Mouse (Mus musculus) heart, embryonic 14.5 days (tissue): ENCODE data around the gene Defb47. TPM values are rescaled to one million over a fixed set of nuclear protein-coding genes. Genes with fewer than 3 reads are reported as not detected.

Experiments
- ATAC-seq: fragments of 200-750 bp; cut with Nextera tagmentation; 2 replicates; pipeline ENCODE4 v1.8.0; 2017; ENCODE audit warnings: low read depth, moderate TSS enrichment; ENCODE audit not compliant: insufficient number of reproducible peaks, insufficient read depth, low FRiP score
- H3K27ac ChIP-seq, 2 experiments: fragments of 200-500 bp in 1 of 2; fragments of 300-500 bp in 1 of 2; sonication (generic) in 1 of 2; replicated peaks in 1 of 2; 2 replicates each; pipeline ENCODE4 v1.5.1; 2012 to 2014; ENCODE audit warnings: low read depth in 2 of 2, low read length in 2 of 2, control low read depth in 1 of 2, mild to moderate bottlenecking in 1 of 2, mixed read lengths in 1 of 2; ENCODE audit not compliant: control insufficient read depth in 1 of 2, insufficient read depth in 1 of 2
- H3K27me3 ChIP-seq: fragments of 300-500 bp; sonication (generic); 2 replicates; pipeline ENCODE4 v1.6.1; 2014; ENCODE audit warnings: mild to moderate bottlenecking, low read length, control low read depth; ENCODE audit not compliant: control insufficient read depth, insufficient read depth
- H3K36me3 ChIP-seq: fragments of 300-500 bp; sonication (generic); 2 replicates; pipeline ENCODE4 v1.6.1; 2014; ENCODE audit warnings: mild to moderate bottlenecking, control low read depth, low read length, mixed read lengths; ENCODE audit not compliant: control insufficient read depth, insufficient read depth
- H3K4me1 ChIP-seq, 2 experiments: fragments of 200-500 bp in 1 of 2; fragments of 300-500 bp in 1 of 2; sonication (generic) in 1 of 2; 2 replicates each; pipeline ENCODE4 v1.6.1; 2012 to 2014; ENCODE audit warnings: low read length in 2 of 2, control low read depth in 1 of 2, mixed read lengths in 1 of 2; ENCODE audit not compliant: control insufficient read depth in 2 of 2, insufficient read depth in 2 of 2
- H3K4me2 ChIP-seq: fragments of 300-500 bp; sonication (generic); 2 replicates; pipeline ENCODE4 v1.6.1; 2014; ENCODE audit warnings: mild to moderate bottlenecking, low read length
- H3K4me3 ChIP-seq, 2 experiments: fragments of 200-500 bp in 1 of 2; fragments of 300-500 bp in 1 of 2; sonication (generic) in 1 of 2; 2 replicates each; pipeline ENCODE4 v1.5.1; 2012 to 2014; ENCODE audit warnings: low read length in 2 of 2, mild to moderate bottlenecking in 2 of 2, control low read depth in 1 of 2, low read depth in 1 of 2, moderate library complexity in 1 of 2; ENCODE audit not compliant: control insufficient read depth in 1 of 2, insufficient read depth in 1 of 2
- H3K9ac ChIP-seq: fragments of 300-500 bp; sonication (generic); 2 replicates; pipeline ENCODE4 v1.6.1; 2014; ENCODE audit warnings: mild to moderate bottlenecking, low read length
- H3K9me3 ChIP-seq: fragments of 300-500 bp; sonication (generic); 2 replicates; pipeline ENCODE4 v1.6.1; 2016; ENCODE audit warnings: low read length, control low read depth; ENCODE audit not compliant: control insufficient read depth
- WGBS: fragments of 180-500 bp; shearing (Covaris S2); extraction: QIAGEN DNeasy Blood & Tissue Kit; methylation state at CpG from one replicate; pipeline ENCODE4 v1.1.7; 2014; 5-methylcytosine and 5-hydroxymethylcytosine counted together
- polyA plus RNA-seq: library from polyadenylated mRNA; unstranded; fragments of >200 nt; fragmentation: Nextera tagmentation; extraction: Ambion mirVana; gene quantifications from 2 replicates; pipeline ENCODE4 v1.2.1, GENCODE M21; 2014

Gene Defb47
- polyA plus RNA-seq, 1 experiment from 2014 or later, result not detected

DNA sequence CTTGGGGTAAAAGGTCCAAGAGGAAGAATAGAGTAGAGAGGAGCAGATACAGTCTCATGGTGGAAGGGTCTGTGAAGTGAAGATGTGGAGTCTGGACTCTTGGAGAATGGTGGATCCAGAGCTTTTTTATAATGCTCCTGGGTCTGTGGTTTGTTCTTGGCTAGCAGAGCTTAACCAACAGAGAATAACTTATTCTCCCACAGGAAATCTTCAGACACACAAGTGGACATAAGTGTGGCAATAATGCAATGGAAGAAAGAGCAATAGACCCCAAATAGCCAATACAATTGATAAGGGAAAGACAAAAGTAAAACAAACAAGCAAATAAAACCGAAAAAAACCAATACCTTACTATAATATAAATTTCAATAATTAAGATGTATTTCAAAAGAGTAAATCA, 13.5 kb upstream of the Defb47 start, which contains the start of gene Defb48:
TSS of gene Defb48 (minus strand) at position 101 of the 400 bp plus-strand sequence.
- 67% methylated on average over 1 of the region's 1 CpGs for WGBS
- no peak within 1 kb of the TSS for H3K9ac ChIP-seq

DNA sequence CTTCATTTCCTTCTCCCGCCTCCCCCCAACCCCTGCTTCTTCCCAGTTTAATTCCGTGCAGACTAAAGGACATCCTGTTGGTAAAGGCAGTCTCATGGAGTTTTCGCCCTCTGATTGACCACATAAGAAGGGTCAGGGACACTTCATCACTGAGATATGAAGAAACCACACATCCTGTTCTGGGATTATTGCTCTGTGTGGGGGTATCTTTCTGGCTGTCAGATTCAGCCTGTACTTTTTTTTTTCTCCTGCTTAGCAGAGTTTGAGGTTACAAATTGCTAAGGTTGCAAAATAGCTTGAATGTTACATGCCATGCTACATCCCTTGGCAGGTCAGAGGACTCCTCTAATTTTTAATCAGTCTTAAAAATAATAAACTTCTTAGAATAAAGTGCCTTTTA, 6.6 kb upstream of the Defb47 start:
- H3K27ac ChIP-seq, result 0 out of 4 replicates have a peak overlapping the region, but pooled peaks of 1 of the 2 experiments have one; percentile 2
- H3K36me3 ChIP-seq, result no peaks in the 10 kb centered on the region
- H3K4me2 ChIP-seq, result no peak overlapping the region
- no peaks in the 10 kb centered on the region for H3K27me3 ChIP-seq
- H3K4me1 ChIP-seq, result no peaks in the 10 kb centered on the region; a peak in 1 of 4 replicates
- H3K9me3 ChIP-seq, result no peaks in the 10 kb centered on the region
- no peak overlapping the region for H3K9ac ChIP-seq
- ATAC-seq, result no peak
- no peak overlapping the region for H3K4me3 ChIP-seq
- WGBS, result 62% methylated on average over 3 of the region's 3 CpGs

More for the DNA sequence above, 13.5 kb upstream of the Defb47 start, which contains the start of gene Defb48:
- H3K36me3 ChIP-seq, result no peaks in the 10 kb centered on the region
- no peaks in the 10 kb centered on the region for H3K27me3 ChIP-seq
- H3K9me3 ChIP-seq, result no peaks in the 10 kb centered on the region
- no peak within 1 kb of the TSS for H3K4me2 ChIP-seq
- no peaks in the 10 kb centered on the region for H3K4me1 ChIP-seq
- H3K27ac ChIP-seq, result no peak within 1 kb of the TSS
- no peak within 1 kb of the TSS for H3K4me3 ChIP-seq
- no peak for ATAC-seq

DNA sequence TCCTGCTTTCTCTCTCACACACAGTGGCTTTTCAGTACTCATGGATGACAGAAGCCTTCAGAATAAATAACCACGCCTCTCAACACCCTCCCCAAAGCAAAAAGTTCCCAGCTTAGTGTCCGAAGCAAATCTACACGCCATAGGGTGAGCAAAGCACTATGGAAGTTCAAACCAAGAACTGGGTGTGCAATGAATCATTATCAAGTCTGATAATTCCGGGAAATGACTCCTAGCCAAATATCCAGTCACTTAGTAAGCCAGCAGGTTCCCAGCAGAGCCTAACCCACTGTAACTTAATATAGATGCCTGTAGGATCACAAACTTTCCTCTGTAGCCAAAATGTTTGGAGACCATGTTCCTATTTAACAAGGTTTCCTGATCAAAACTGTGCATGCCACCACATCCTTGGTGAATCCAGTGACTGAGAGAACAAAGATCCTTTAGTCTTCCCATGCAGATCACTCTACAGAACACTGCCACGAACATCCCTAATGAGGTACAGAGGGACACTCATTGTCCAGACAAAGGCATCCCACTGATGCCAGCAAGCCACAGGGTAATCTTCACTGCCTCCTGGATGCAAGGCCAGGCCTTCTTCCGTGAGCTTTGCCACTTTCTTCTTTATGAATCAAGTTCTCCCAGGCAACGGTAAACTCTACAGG, 5.9 kb upstream of the Defb47 start:
- Histone ChIP-seq H3K9ac (no peak overlapping the region), H3K36me3 (no peaks in the 10 kb centered on the region), H3K27ac (no peak overlapping the region), H3K27me3 (no peaks in the 10 kb centered on the region), H3K4me3 (no peak overlapping the region), H3K4me1 (no peaks in the 10 kb centered on the region; a peak in 1 of 4 replicates), H3K9me3 (no peaks in the 10 kb centered on the region), H3K4me2 (no peak overlapping the region)
- WGBS, result 66% methylated on average over 7 of the region's 7 CpGs
- no peak for ATAC-seq

DNA sequence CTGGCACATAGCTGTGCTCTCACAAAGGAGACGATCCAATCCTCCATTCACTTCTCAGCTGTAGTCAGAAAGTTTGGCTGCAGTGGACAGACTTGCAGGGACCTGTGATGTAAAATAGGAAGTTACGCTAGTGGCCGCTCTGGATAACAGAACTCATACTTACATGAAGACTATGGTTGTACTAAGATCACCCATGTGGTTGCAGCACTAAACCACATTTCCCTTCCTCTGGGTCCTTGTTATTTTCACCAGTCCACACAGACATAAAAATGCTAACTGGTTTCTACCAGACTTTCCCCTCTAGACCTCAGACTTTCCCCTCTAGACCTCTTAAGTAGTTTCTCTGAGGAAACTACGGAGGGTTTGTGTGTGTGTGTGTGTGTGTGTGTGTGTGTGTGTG, 1.1 kb downstream of the Defb47 start:
- ATAC-seq, result no peak
- H3K9me3 ChIP-seq, result no peaks in the 10 kb centered on the region
- 94% methylated on average over 4 of the region's 4 CpGs for WGBS
- no peaks in the 10 kb centered on the region for H3K36me3 ChIP-seq
- H3K4me2 ChIP-seq, result no peak overlapping the region
- no peak overlapping the region for H3K27ac ChIP-seq
- H3K9ac ChIP-seq, result no peak overlapping the region
- H3K4me1 ChIP-seq, result peaks cover 2 to 9% of the 10 kb centered on the region in 2 experiments; a peak in 3 of 4 replicates
- no peak overlapping the region for H3K4me3 ChIP-seq
- no peaks in the 10 kb centered on the region for H3K27me3 ChIP-seq

DNA sequence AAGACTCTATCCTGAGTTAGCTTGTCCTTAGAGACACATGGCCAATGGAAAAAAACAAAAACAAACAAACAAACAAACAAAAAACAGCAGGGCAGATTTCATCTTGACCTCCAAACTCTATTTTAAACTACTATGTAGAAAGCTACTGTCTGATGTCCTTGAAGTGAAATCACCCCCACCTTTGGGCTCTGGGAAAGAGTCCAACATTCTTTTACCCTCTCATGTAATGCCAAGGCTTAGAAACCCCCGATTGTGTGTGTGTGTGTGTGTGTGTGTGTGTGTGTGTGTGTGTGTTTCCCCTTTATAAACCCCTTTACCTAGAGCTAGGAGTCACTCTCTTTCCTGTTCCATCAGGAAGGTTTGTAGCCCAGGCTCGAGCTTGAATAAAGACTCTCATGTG, 4.7 kb downstream of the Defb47 start:
- H3K4me2 ChIP-seq, result no peak overlapping the region
- peak overlapping the region in 1 of 2 experiments; percentile 77; a peak in 2 of 4 replicates for H3K27ac ChIP-seq
- ATAC-seq, result peak; percentile 75; the same call in 1 of the 2 replicates
- no peaks in the 10 kb centered on the region for H3K36me3 ChIP-seq
- H3K9ac ChIP-seq, result no peak overlapping the region
- H3K4me3 ChIP-seq, result no peak overlapping the region
- H3K9me3 ChIP-seq, result no peaks in the 10 kb centered on the region
- H3K4me1 ChIP-seq, result peaks cover 2 to 9% of the 10 kb centered on the region in 2 experiments; a peak in 3 of 4 replicates
- 31% methylated on average over 2 of the region's 2 CpGs for WGBS
- no peaks in the 10 kb centered on the region for H3K27me3 ChIP-seq

DNA sequence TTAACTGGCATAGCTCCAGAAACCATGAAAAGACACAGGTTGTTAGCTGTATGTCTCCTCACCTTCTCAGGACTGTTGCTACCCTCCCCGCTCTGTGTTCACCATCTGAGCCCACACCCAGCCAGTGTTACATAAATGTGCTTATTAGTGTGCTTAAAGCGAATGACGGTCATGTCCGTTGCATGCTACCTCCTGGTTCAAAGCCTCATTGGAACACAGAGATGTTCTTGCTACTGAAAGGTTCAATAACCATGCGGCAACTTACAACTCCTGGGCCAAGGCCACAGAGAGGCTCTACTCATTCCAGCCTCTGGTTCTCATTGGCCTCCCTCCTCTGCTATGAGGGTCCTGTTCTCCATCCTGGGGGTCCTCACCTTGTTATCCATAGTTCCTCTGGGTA, 13.6 kb downstream of the Defb47 start, which contains the start of gene Defb43:
TSS of gene Defb43 (plus strand) at position 301 of the 400 bp plus-strand sequence.
- H3K9ac ChIP-seq, result no peak within 1 kb of the TSS
- peaks cover 3% of the 10 kb centered on the region; the same call in 1 of the 2 replicates for H3K9me3 ChIP-seq
- no peaks in the 10 kb centered on the region for H3K27me3 ChIP-seq
- no peak for ATAC-seq
- 91% methylated on average over 5 of the region's 5 CpGs for WGBS
- no peaks in the 10 kb centered on the region for H3K36me3 ChIP-seq
- H3K4me3 ChIP-seq, result no peak within 1 kb of the TSS
- no peak within 1 kb of the TSS for H3K27ac ChIP-seq
- no peaks in the 10 kb centered on the region for H3K4me1 ChIP-seq
- H3K4me2 ChIP-seq, result no peak within 1 kb of the TSS

DNA sequence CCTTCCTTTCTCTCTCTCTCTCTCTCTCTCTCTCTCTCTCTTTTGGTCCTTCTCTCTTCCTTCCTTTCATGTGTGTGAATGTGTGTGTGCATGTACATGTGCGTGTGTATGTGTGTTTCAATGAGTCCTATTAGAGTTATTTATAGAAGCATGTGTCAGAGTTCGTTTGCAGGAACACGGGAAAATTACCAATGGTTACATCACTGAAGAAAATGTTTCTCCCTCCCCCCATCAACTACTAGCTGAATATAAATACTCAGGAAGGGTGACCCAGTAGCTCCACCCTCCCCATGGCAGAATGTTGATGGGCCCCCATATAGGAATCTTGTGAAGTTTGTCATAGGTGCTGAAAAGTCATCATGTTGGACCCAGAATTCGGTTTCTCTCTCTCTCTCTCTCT, 15.2 kb downstream of the Defb47 start:
- Histone ChIP-seq H3K9me3 (peaks cover 3% of the 10 kb centered on the region; the same call in 1 of the 2 replicates), H3K9ac (no peak overlapping the region), H3K4me1 (no peaks in the 10 kb centered on the region), H3K27ac (no peak overlapping the region), H3K4me3 (no peak overlapping the region), H3K27me3 (0 out of 2 replicates have a peak, but pooled peaks cover 3% of the 10 kb centered on the region), H3K4me2 (no peak overlapping the region), H3K36me3 (no peaks in the 10 kb centered on the region)
- 53% methylated on average over 4 of the region's 4 CpGs for WGBS
- no peak for ATAC-seq
